Mouse (Mus musculus) kidney, embryonic 16.5 days (tissue): Measurements from ENCODE around the gene Herpud1. TPM values are rescaled to one million over a fixed set of nuclear protein-coding genes. Genes with fewer than 3 reads are reported as not detected.

Experiments
- ATAC-seq: fragments of 200-750 bp; cut with Nextera tagmentation; 2 replicates; pipeline ENCODE4 v1.8.0; 2017; ENCODE audit warnings: moderate TSS enrichment; ENCODE audit not compliant: low FRiP score, low TSS enrichment
- H3K27ac ChIP-seq: fragments of 300-500 bp; sonication (generic); 2 replicates; pipeline ENCODE4 v1.5.1; 2014; ENCODE audit warnings: low read length
- H3K27me3 ChIP-seq: fragments of 300-500 bp; sonication (generic); 2 replicates; pipeline ENCODE4 v1.6.1; 2014; ENCODE audit warnings: low read length, control low read depth, mixed read lengths; ENCODE audit not compliant: insufficient read depth
- H3K36me3 ChIP-seq: fragments of 300-500 bp; sonication (generic); 2 replicates; pipeline ENCODE4 v1.6.1; 2014; ENCODE audit warnings: low read length, control low read depth, mixed read lengths; ENCODE audit not compliant: insufficient read depth
- H3K4me1 ChIP-seq: fragments of 300-500 bp; sonication (generic); 2 replicates; pipeline ENCODE4 v1.6.1; 2014; ENCODE audit warnings: low read length, control low read depth, mixed read lengths; ENCODE audit not compliant: insufficient read depth
- H3K4me2 ChIP-seq: fragments of 300-500 bp; sonication (generic); replicated peaks from 2 replicates; pipeline ENCODE4 v1.6.1; 2014; ENCODE audit warnings: low read depth, low read length
- H3K4me3 ChIP-seq: fragments of 300-500 bp; sonication (generic); 2 replicates; pipeline ENCODE4 v1.5.1; 2014; ENCODE audit warnings: mild to moderate bottlenecking, low read length
- H3K9ac ChIP-seq: fragments of 300-500 bp; sonication (generic); replicated peaks from 2 replicates; pipeline ENCODE4 v1.6.1; 2014; ENCODE audit warnings: low read length
- H3K9me3 ChIP-seq: fragments of 300-500 bp; sonication (generic); 2 replicates; pipeline ENCODE4 v1.6.1; 2016; ENCODE audit warnings: low read length, control low read depth
- WGBS: fragments of 180-500 bp; shearing (Covaris S2); extraction: QIAGEN DNeasy Blood & Tissue Kit; methylation state at CpG from one replicate; pipeline ENCODE4 v1.1.7; 2014; 5-methylcytosine and 5-hydroxymethylcytosine counted together
- polyA plus RNA-seq: library from polyadenylated mRNA; unstranded; fragments of >200 nt; fragmentation: Nextera tagmentation; extraction: Ambion mirVana; gene quantifications from 2 replicates; pipeline ENCODE4 v1.2.1, GENCODE M21; 2015

Herpud1 gene
- polyA plus RNA-seq, 1 experiment from 2014 or later: 87.9 TPM

GRCm38 (mm10) chr8:94372955-94373599 is 13.2 kb upstream of the Herpud1 start:
- Histone ChIP-seq H3K9ac (no peak overlapping the region), H3K4me3 (no peak overlapping the region), H3K27me3 (no peaks in the 10 kb centered on the region), H3K9me3 (no peaks in the 10 kb centered on the region), H3K4me1 (0 out of 2 replicates have a peak, but pooled peaks cover 7% of the 10 kb centered on the region), H3K27ac (no peak overlapping the region), H3K36me3 (no peaks in the 10 kb centered on the region), H3K4me2 (no peak overlapping the region)
- WGBS: 81% methylated on average over 6 of the region's 6 CpGs
- no peak for ATAC-seq

GRCm38 (mm10) chr8:94375551-94375991 is 10.7 kb upstream of the Herpud1 start:
- Histone ChIP-seq H3K27ac (no peak overlapping the region), H3K27me3 (no peaks in the 10 kb centered on the region), H3K4me2 (no peak overlapping the region), H3K36me3 (no peaks in the 10 kb centered on the region), H3K9me3 (no peaks in the 10 kb centered on the region), H3K9ac (no peak overlapping the region), H3K4me3 (no peak overlapping the region), H3K4me1 (0 out of 2 replicates have a peak, but pooled peaks cover 7% of the 10 kb centered on the region)
- 44% methylated on average over 3 of the region's 3 CpGs for WGBS
- 0 out of 2 replicates have a peak, but pooled peaks have one; percentile 35 for ATAC-seq

GRCm38 (mm10) chr8:94376176-94376575 is 10.1 kb upstream of the Herpud1 start:
- Histone ChIP-seq H3K9me3 (no peaks in the 10 kb centered on the region), H3K4me3 (no peak overlapping the region), H3K27ac (no peak overlapping the region), H3K4me1 (0 out of 2 replicates have a peak, but pooled peaks cover 7% of the 10 kb centered on the region), H3K9ac (no peak overlapping the region), H3K4me2 (no peak overlapping the region), H3K27me3 (no peaks in the 10 kb centered on the region), H3K36me3 (no peaks in the 10 kb centered on the region)
- WGBS: 72% methylated on average over 3 of the region's 3 CpGs
- ATAC-seq: no peak

GRCm38 (mm10) chr8:94376580-94376979 is 9.7 kb upstream of the Herpud1 start:
- Histone ChIP-seq H3K9ac (no peak overlapping the region), H3K27me3 (no peaks in the 10 kb centered on the region), H3K9me3 (no peaks in the 10 kb centered on the region), H3K4me1 (0 out of 2 replicates have a peak, but pooled peaks cover 7% of the 10 kb centered on the region), H3K27ac (no peak overlapping the region), H3K36me3 (no peaks in the 10 kb centered on the region), H3K4me2 (no peak overlapping the region), H3K4me3 (no peak overlapping the region)
- no peak for ATAC-seq
- 79% methylated on average over 2 of the region's 2 CpGs for WGBS

DNA sequence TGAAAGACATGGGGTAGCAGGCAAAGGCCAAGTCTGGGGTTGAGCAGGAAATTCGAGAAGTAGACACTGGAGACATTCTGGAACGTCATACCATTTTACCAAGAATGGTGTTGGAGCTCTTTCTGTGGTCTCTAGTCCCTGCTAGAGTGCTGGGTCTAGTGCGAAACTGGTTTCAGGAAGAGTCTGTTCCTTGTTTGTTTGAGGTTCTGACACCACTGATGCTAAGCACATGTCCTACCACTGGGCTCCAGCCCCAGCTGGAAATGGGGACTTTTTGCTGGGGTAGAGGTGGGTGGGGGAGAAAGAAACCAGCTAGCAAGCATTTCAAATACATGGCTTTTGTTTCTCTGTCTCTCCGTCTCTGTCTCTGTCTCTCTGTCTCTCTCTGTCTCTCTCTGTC is 9.2 kb upstream of the Herpud1 start:
- Histone ChIP-seq H3K4me2 (no peak overlapping the region), H3K4me1 (0 out of 2 replicates have a peak, but pooled peaks cover 7% of the 10 kb centered on the region), H3K4me3 (no peak overlapping the region), H3K27me3 (no peaks in the 10 kb centered on the region), H3K9ac (no peak overlapping the region), H3K27ac (no peak overlapping the region), H3K36me3 (no peaks in the 10 kb centered on the region), H3K9me3 (no peaks in the 10 kb centered on the region)
- ATAC-seq: no peak
- 76% methylated on average over 4 of the region's 4 CpGs for WGBS

- Histone ChIP-seq H3K9me3 (no peaks in the 10 kb centered on the region), H3K27me3 (no peaks in the 10 kb centered on the region), H3K4me1 (0 out of 2 replicates have a peak, but pooled peaks cover 7% of the 10 kb centered on the region), H3K9ac (no peak overlapping the region), H3K4me2 (no peak overlapping the region), H3K4me3 (no peak overlapping the region), H3K27ac (peak overlapping the region; percentile 7; the same call in 1 of the 2 replicates), H3K36me3 (no peaks in the 10 kb centered on the region)
- peak; percentile 97 for ATAC-seq
- 22% methylated on average over 11 of the region's 11 CpGs for WGBS
These were observed 8.5 kb upstream of the Herpud1 start for GRCm38 (mm10) chr8:94377714-94378205.

DNA sequence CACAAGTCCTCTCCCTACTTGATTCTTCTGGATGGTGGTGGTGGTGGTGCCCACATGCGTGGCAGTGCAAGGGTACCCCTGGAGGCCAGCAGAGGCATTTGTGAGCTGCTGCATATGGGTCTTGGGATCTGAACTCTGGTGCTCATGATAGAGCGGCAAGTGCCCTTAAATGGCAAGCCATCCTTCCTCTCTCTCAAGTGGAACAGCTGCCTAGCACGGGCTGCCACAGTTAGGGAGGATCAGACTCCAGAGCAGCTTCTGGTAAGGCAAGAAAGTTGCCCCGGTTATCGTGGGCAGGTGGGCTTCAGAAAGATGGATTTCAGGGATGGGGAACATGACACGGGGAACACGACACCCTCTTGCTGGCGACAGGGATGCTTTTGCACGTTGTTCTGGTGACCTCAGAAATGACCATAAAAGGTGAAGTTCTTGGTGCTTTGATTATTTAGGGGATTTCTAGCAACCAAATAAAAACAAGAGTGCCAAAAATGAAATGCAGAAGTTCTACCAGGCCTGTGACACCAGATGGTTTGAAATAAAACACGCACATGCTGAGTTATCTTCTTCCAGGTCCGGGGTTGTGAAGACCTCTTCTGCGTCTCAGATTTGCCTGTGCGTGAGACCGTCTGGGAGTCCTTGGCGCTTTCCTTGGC is 7.3 kb upstream of the Herpud1 start:
- no peak overlapping the region for H3K4me2 ChIP-seq
- H3K9me3 ChIP-seq: no peaks in the 10 kb centered on the region
- H3K9ac ChIP-seq: no peak overlapping the region
- 67% methylated on average over 15 of the region's 15 CpGs for WGBS
- no peak overlapping the region for H3K27ac ChIP-seq
- ATAC-seq: no peak
- 0 out of 2 replicates have a peak, but pooled peaks cover 7% of the 10 kb centered on the region for H3K4me1 ChIP-seq
- H3K27me3 ChIP-seq: no peaks in the 10 kb centered on the region
- H3K36me3 ChIP-seq: no peaks in the 10 kb centered on the region
- no peak overlapping the region for H3K4me3 ChIP-seq

- Histone ChIP-seq H3K9ac (no peak overlapping the region), H3K4me1 (0 out of 2 replicates have a peak, but pooled peaks cover 7% of the 10 kb centered on the region), H3K27ac (no peak overlapping the region), H3K9me3 (no peaks in the 10 kb centered on the region), H3K27me3 (no peaks in the 10 kb centered on the region), H3K4me2 (no peak overlapping the region), H3K4me3 (no peak overlapping the region), H3K36me3 (no peaks in the 10 kb centered on the region)
- WGBS: 88% methylated on average over 9 of the region's 9 CpGs
- ATAC-seq: no peak
These were observed 6.6 kb upstream of the Herpud1 start for GRCm38 (mm10) chr8:94379686-94380085.

DNA sequence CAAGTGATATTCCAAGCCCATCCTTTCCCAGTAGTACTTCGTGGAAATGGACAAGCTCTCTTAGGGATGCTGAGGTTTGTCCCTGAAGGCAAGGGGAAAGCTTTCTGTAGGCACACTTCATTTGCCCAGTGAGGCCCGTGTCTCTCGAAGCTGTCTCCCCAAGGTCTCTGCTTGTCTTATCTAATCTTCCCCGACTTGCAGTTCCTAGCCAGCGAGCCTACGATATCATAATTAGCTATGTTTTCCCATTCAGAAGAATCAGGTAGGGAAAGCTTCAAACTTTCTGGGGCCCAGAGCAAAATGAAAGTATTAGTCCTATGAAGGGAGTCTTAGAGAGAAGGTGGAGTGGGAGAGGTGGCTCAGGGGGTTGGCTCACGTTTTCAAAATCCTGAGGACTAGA is 2.1 kb upstream of the Herpud1 start:
- Histone ChIP-seq H3K4me3 (no peak overlapping the region), H3K4me1 (peaks cover 13% of the 10 kb centered on the region), H3K27me3 (no peaks in the 10 kb centered on the region), H3K9me3 (no peaks in the 10 kb centered on the region), H3K36me3 (no peaks in the 10 kb centered on the region), H3K27ac (no peak overlapping the region), H3K9ac (no peak overlapping the region), H3K4me2 (no peak overlapping the region)
- WGBS: 91% methylated on average over 7 of the region's 7 CpGs
- ATAC-seq: no peak
